Mouse (Mus musculus) stomach, postnatal 0 days (tissue): ENCODE measurements around the gene Coq2. TPM values are rescaled to one million over a fixed set of nuclear protein-coding genes. Genes with fewer than 3 reads are reported as not detected.

Experiments used
- ATAC-seq: fragments of 200-750 bp; cut with Nextera tagmentation; 2 replicates; pipeline ENCODE4 v1.8.0; 2017; ENCODE audit not compliant: low FRiP score, low TSS enrichment
- DNase-seq: peaks from one replicate; pipeline ENCODE4 v3.0.0-alpha.2; 2016; ENCODE audit warnings: low spot score
- H3K27ac ChIP-seq: fragments of 300-500 bp; sonication (generic); replicated peaks from 2 replicates; pipeline ENCODE4 v1.5.1; 2014; ENCODE audit warnings: mild to moderate bottlenecking, control low read depth
- H3K27me3 ChIP-seq: fragments of 300-500 bp; sonication (generic); 2 replicates; pipeline ENCODE4 v1.6.1; 2014; ENCODE audit warnings: low read length; ENCODE audit not compliant: control insufficient read depth, insufficient read depth
- H3K36me3 ChIP-seq: fragments of 300-500 bp; sonication (generic); 2 replicates; pipeline ENCODE4 v1.6.1; 2014; ENCODE audit warnings: low read length, mixed read lengths; ENCODE audit not compliant: control insufficient read depth, insufficient read depth
- H3K4me1 ChIP-seq: fragments of 300-500 bp; sonication (generic); replicated peaks from 2 replicates; pipeline ENCODE4 v1.6.1; 2014; ENCODE audit warnings: antibody characterized with exemption; ENCODE audit not compliant: control insufficient read depth, insufficient read depth
- H3K4me2 ChIP-seq: fragments of 300-500 bp; sonication (generic); replicated peaks from 2 replicates; pipeline ENCODE4 v1.6.1; 2014; ENCODE audit warnings: low read depth, mild to moderate bottlenecking, control low read depth, moderate library complexity
- H3K4me3 ChIP-seq: fragments of 300-500 bp; sonication (generic); 2 replicates; pipeline ENCODE4 v1.5.1; 2014; ENCODE audit warnings: low read depth, low read length, control low read depth
- H3K9ac ChIP-seq: fragments of 300-500 bp; sonication (generic); 2 replicates; pipeline ENCODE4 v1.6.1; 2014; ENCODE audit warnings: mild to moderate bottlenecking, low read length, control low read depth, mixed read lengths
- H3K9me3 ChIP-seq: fragments of 300-500 bp; sonication (generic); 2 replicates; pipeline ENCODE4 v1.6.1; 2016; ENCODE audit warnings: low read length; ENCODE audit not compliant: control insufficient read depth
- CTCF ChIP-seq: IDR thresholded peaks from 2 replicates; pipeline ENCODE4 v1.5.1; 2016; ENCODE audit warnings: antibody characterized with exemption, low read depth, mild to moderate bottlenecking, moderate library complexity
- EP300 ChIP-seq: optimal IDR thresholded peaks from 2 replicates; pipeline ENCODE3; 2016; ENCODE audit warnings: antibody characterized with exemption
- WGBS: fragments of 180-500 bp; shearing (Covaris S2); extraction: QIAGEN DNeasy Blood & Tissue Kit; methylation state at CpG from one replicate; pipeline ENCODE4 v1.1.7; 2014; 5-methylcytosine and 5-hydroxymethylcytosine counted together
- polyA plus RNA-seq: library from polyadenylated mRNA; unstranded; fragments of >200 nt; fragmentation: Nextera tagmentation; extraction: Ambion mirVana; gene quantifications from 2 replicates; pipeline ENCODE4 v1.2.1, GENCODE M21; 2015

Coq2 gene
- polyA plus RNA-seq, 1 experiment from 2014 or later, result 52.1 TPM

DNA sequence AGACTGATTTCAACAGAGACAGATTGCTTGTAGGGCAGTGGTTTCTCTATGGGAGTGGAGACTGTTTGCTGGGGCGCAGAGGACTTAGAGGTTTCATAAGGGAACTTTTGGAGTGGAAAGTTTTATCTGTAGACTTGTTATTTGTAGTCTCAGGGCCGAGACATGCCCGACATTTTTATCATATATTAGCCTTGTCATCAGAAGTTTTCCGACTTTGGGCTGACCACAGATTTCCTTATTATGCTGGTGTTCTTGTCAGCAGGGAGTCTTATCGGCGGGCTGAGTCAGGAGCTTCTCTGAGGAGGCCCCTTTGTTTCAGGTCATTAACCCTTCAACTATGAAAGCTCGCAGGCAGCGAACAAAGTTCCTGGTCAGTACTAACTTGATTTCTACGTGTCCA lies 67.1 kb downstream of the Coq2 start:
- H3K27ac ChIP-seq, result peak overlapping the region; percentile 35; the same call in 1 of the 2 replicates
- no peak for TF ChIP-seq CTCF
- TF ChIP-seq EP300, result no peak
- 82% methylated on average over 9 of the region's 9 CpGs for WGBS
- H3K4me1 ChIP-seq, result no peaks in the 10 kb centered on the region
- H3K9me3 ChIP-seq, result no peaks in the 10 kb centered on the region
- H3K9ac ChIP-seq, result no peak overlapping the region
- ATAC-seq (0 out of 2 replicates have a peak, but pooled peaks have one; percentile 33), DNase-seq (no peak)
- H3K4me3 ChIP-seq, result no peak overlapping the region
- H3K36me3 ChIP-seq, result no peaks in the 10 kb centered on the region
- no peaks in the 10 kb centered on the region for H3K27me3 ChIP-seq
- no peak overlapping the region for H3K4me2 ChIP-seq

DNA sequence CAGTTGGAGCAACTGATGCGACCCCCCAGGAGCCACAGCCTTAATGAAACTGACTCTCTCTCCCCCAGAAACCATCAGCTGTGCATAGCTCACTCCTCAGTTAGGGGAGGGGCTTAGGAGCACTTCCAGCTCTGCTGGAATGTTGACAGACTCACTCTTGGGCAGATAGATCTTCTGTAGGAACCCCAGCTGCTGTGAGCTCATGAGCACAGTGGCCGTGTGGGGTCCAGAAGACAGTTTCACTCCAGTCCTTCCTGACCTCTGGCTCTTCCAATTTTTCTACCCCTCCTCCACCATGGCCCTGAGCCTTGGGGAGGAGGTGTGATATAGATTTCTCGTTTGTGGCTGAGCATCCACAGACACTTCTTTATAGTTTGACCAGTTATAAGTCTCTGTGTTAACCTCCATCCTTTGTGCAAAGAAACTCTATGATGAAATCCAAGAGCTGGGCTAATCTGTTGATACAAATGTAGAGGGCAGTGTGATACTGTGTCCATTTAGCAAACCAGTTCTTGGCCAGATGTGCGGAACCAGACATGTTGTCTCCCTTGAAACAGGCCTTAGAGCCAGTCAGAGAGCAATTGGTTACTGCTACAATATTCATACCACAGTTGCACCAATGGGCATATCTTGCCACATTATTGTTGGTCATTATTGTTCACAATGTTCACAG lies 67.7 kb downstream of the Coq2 start:
- ATAC-seq, result peak; percentile 72; the same call in 1 of the 2 replicates
- Histone ChIP-seq H3K9me3 (no peaks in the 10 kb centered on the region), H3K4me1 (no peaks in the 10 kb centered on the region), H3K27me3 (no peaks in the 10 kb centered on the region), H3K27ac (peak overlapping the region; percentile 74), H3K4me2 (no peak overlapping the region), H3K9ac (no peak overlapping the region), H3K4me3 (no peak overlapping the region), H3K36me3 (no peaks in the 10 kb centered on the region)
- TF ChIP-seq EP300 (no peak), CTCF (peak; percentile 38)
- no peak for DNase-seq
- 51% methylated on average over 4 of the region's 4 CpGs for WGBS

DNA sequence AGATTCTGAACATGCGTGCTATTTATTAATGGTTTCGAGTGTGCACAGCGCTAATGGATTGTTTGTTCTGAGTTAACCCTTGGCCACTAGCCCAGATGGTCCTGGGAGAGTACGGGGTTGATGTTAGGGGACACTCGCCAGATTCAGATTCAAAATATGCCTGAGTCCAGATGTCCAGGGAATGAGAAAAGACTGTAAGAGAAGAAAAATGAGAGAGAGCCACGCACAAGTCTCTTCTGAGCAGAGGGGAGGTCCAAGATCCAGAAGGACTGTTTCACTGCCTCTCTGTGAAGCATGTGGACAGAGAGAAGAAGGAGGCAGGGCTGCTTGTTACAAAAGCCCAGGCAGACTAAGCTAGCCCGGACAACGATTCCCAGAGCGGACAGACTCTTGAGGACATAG lies 69.1 kb downstream of the Coq2 start:
- Histone ChIP-seq H3K36me3 (no peaks in the 10 kb centered on the region), H3K4me3 (no peak overlapping the region), H3K27me3 (no peaks in the 10 kb centered on the region), H3K9me3 (no peaks in the 10 kb centered on the region), H3K27ac (peak overlapping the region; percentile 83), H3K4me2 (peak overlapping the region; percentile 33; the same call in 1 of the 2 replicates), H3K4me1 (no peaks in the 10 kb centered on the region), H3K9ac (no peak overlapping the region)
- TF ChIP-seq CTCF, result no peak
- TF ChIP-seq EP300, result no peak
- WGBS, result 10% methylated on average over 9 of the region's 9 CpGs
- DNase-seq (peak; percentile 49), ATAC-seq (peak; percentile 69; the same call in 1 of the 2 replicates)

Other genes starting within 250 kb of the Coq2 start
- 5.9 TPM in 2 replicates for gene Lin54, start 174.5 kb downstream of the Coq2 start, polyA plus RNA-seq
- gene Cops4, start 156.8 kb downstream of the Coq2 start, polyA plus RNA-seq, result 106 and 107 TPM in 2 replicates
- 379 and 398 TPM in 2 replicates for gene Plac8, start 102.9 kb downstream of the Coq2 start, polyA plus RNA-seq
- gene Hpse, start 44.6 kb upstream of the Coq2 start, polyA plus RNA-seq, result 17.3 and 17.6 TPM in 2 replicates
- gene Helq, start 123.5 kb upstream of the Coq2 start, polyA plus RNA-seq, result 5.4 and 6.3 TPM in 2 replicates
- 185 and 186 TPM in 2 replicates for gene Mrps18c, start 123.5 kb upstream of the Coq2 start, polyA plus RNA-seq
- 13.0 and 13.6 TPM in 2 replicates for gene Abraxas1, start 145.8 kb upstream of the Coq2 start, polyA plus RNA-seq
- gene Gpat3, start 170.6 kb upstream of the Coq2 start, polyA plus RNA-seq, result 6.4 and 6.7 TPM in 2 replicates